Mouse (Mus musculus): ENCODE results near the gene Rnf13.

DNA sequence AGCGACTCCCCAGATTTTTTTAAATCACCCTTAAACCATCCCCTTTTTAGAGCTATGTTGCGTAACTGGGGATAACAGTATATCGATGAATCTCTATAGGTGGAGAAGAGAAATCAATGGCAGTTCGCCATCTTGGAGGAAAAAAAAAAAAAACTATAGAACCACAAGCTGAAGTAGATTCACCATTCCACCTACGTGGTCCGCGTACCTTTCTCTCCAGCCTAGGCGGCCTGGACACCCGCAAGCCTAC lies 110.7 kb downstream of the Rnf13 start:
- TF ChIP-seq EP300 (IDR thresholded peaks at IDR 0.05; ENCODE audit: low read depth) (no peak), CTCF (IDR thresholded peaks at IDR 0.05; ENCODE audit: low read depth) (no peak)

All from liver, embryonic 14.5 days (tissue).